Mouse (Mus musculus): ENCODE results near the gene Nudt2.

Gene Nudt2

DNA sequence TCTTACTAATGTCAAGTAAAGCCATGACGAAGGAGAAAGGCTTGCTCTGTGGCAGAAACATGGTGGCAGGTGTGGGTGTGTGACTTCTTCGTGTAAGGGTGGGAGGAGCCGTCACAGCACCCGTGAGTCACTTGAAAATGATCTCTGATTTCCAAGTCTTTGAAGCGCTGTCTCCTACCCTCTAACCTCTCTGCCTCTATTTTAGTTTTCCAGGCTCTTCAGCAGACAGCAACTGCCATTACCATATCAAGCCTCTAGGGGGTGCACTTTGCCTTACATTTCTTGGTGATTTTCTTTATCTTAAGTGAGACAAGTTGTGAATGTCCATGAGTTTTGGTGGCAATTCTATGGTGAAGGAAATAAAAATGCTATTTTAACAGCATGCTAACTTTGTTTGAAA, 57.8 kb downstream of the Nudt2 start:
- DNase-seq, result peak; percentile 54

DNA sequence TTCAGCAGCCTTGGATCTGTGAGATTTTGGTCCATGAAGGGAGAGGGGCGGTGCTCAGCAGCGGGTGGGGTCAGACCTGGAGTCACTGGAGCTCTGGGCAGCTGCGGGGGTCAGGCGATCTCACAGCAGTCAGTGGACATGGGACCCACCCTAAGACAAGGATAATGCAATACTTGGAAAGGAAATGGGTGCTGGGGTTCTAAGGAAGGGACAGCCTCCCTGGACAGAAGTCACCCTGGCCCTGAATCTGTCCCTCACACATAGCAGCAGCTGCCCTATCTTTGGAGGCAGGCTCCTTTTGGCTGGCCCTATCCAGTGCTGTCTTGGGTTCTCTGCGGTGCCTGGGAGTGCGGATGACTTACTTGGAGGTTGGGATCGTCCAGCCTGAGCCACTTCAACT, 58.9 kb downstream of the Nudt2 start:
- no peak for DNase-seq

DNA sequence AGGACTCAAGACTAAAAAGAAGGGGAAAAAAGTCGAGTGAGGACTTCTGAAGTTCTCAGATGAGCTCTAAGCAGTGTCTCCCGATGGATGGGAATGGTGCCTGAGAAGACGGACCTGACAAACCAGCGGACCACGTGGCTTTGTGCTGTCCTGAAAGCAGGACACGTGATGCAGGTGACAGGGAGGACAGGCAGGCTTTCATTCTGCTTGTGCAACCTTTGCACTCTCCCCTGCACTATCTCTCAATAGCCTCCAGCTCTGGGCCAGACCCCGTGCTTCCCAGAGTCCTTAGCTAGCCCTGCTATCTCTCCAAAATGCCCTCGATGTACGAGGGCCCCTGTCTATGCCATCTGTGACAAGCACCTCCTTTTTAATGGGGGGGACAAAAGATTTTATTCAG, 59.9 kb downstream of the Nudt2 start:
- no peak for DNase-seq

DNA sequence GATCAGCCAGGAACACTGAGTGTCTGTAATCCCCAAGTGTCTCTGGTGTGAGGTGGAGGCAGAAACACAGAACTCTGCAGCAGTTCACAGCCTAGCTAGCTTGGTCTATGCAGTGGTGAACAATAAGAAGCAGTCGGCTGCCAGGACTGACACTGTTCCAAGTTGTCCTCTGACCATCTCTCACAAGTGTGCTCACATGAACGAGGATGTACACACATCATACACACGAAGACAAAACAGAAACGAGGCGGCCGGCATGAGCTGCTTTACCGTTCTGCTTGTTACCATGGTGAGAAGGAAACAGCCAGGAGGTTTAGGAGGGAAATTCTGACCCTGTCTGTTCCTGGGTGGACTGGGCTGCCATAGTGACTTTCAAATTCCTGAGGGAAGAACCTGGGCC, 61.6 kb downstream of the Nudt2 start:
- DNase-seq, result no peak

DNA sequence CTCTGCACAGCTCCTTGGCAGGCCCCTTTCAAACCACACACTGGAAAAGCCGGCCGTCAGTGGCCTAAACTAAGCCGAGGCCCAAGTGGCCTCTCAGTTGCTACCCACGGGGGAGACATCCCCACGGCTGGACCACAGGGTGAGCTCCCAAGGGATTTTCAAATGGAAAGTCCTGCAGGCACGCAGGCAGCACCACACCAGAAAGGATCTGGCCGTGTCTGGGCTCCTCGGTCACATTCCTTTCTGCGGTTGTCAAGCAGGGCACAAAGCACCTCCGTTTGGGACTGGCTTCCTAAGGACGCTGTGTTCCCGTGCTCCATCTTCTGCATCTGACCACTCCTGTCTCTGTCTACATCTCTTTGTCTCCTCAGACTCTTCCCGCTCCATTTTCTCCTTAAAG, 62.1 kb downstream of the Nudt2 start:
- no peak for DNase-seq

DNA sequence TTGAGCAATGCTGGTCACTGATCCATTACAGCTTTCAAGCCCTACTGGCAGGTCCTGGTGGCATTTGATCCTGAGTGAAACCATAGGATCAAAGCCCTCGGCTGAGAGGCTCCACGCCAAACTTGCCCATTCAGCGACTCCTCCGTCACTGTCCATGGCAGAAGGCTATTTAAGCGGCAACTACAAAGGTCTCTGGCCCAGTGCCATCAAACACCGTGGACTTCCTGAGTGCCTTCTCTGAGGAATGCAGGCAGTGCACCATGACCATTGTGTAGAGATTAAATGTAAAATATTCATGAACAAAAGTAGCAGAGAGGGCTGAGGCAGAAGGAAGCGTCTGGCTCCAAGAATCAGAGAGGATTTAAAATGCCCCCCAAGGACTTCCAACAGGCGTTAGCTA, 63.0 kb downstream of the Nudt2 start:
- DNase-seq, result peak; percentile 88
